ENCODE assay signal across 21 mouse cellular contexts in the genomic region with DNA sequence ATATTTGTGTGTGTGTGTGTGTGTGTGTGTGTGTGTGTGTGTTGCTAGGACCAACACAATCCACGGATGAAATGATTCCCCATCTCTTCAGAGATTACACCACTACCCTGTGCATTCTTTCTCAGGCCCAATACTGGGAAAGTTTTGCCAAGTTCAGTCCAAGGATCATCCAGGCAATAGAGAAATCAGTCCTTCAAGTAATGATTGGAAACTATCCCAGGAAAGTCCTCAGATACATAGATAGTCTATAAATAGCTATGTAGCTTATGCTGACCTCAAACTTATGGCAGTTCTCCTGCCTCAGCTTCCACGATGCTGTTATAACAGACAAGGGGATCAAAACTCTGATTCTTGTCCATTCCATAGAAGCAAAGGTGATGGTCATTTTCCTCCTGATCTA. TPM values are rescaled to one million over a fixed set of nuclear protein-coding genes. Genes with fewer than 3 reads are reported as not detected.
A peak's percentile ranks its signal among the peaks of the same experiment; 100 is the strongest.
DNase-seq lines count a peak whose midpoint lies in the region; TF ChIP-seq lines count a peak whose summit lies in the region.
"Had no signal": no experiment of that assay in that cellular context is flagged by ENCODE, and none has a peak within 500 bp of the region (broad histone marks: within the 10 kb centered on the region; RNA-seq: fewer than 3 reads in every experiment).

No protein-coding gene starts in this region.

- in situ Hi-C loops in ES-E14 (cut with MboI; ENCODE audit: low sequenced_read_pairs in 2 of 2, unreplicated experiment in 2 of 2) = no loop called here

- no peak overlapping the region for H3K27ac ChIP-seq in heart, adult 2 months
- no peak overlapping the region for H3K27ac ChIP-seq in liver, adult 2 months (replicated peaks; ENCODE audit: insufficient read depth, low read depth, low read length)
- peak overlapping the region; percentile 100; the same call in 1 of the 2 replicates for H3K27ac ChIP-seq in ES-E14 (ENCODE audit: insufficient read depth, low read depth, low read length, poor library complexity, severe bottlenecking)
- H3K27ac ChIP-seq: embryonic facial prominence, embryonic 10.5 days; embryonic facial prominence, embryonic 12.5 days; forebrain, embryonic 13.5 days; forebrain, embryonic 15.5 days had no signal

- no peak overlapping the region for H3K9ac ChIP-seq in heart, adult 2 months (ENCODE audit: low read depth, low read length)
- no peak overlapping the region for H3K9ac ChIP-seq in liver, adult 2 months (ENCODE audit: low read depth, low read length)
- H3K9ac ChIP-seq in ES-E14 (ENCODE audit: insufficient read depth, low read depth, low read length, poor library complexity, severe bottlenecking) = no peak overlapping the region
- H3K9ac ChIP-seq: embryonic facial prominence, embryonic 12.5 days; forebrain, embryonic 13.5 days; forebrain, embryonic 15.5 days; forebrain, postnatal 0 days had no signal

- no peak overlapping the region for H3K4me3 ChIP-seq in heart, adult 2 months
- H3K4me3 ChIP-seq in liver, adult 2 months (ENCODE audit: insufficient read depth, low read depth, low read length) = no peak overlapping the region
- H3K4me3 ChIP-seq in ES-E14 (ENCODE audit: insufficient read depth in 1 of 2, low read depth in 1 of 2, low read length in 2 of 2, poor library complexity in 1 of 2, severe bottlenecking in 1 of 2) = no peak overlapping the region
- H3K4me3 ChIP-seq: embryonic facial prominence, embryonic 10.5 days; embryonic facial prominence, embryonic 12.5 days; forebrain, embryonic 13.5 days; forebrain, embryonic 15.5 days had no signal

- peaks cover 2% of the 10 kb centered on the region for H3K79me2 ChIP-seq in heart, adult 2 months (replicated peaks; ENCODE audit: control insufficient read depth, insufficient read depth, low read length)
- peaks cover 15% of the 10 kb centered on the region for H3K79me2 ChIP-seq in liver, adult 2 months (ENCODE audit: control insufficient read depth, insufficient read depth, low read length)

- WGBS in heart, adult 2 months = 30% methylated on average over 2 of the region's 2 CpGs
- 32% methylated on average over 2 of the region's 2 CpGs for WGBS in liver, adult 2 months

- H3K9me3 ChIP-seq in ES-E14 (ENCODE audit: control insufficient read depth, insufficient read depth, low read depth, low read length) = no peaks in the 10 kb centered on the region
- H3K9me3 ChIP-seq: embryonic facial prominence, embryonic 10.5 days; embryonic facial prominence, embryonic 12.5 days; forebrain, embryonic 13.5 days; forebrain, embryonic 15.5 days had no signal

- TF ChIP-seq POLR2A in heart, adult 2 months (IDR thresholded peaks at IDR 0.05; ENCODE audit: insufficient read depth, low read depth, low read length) = no peak
- TF ChIP-seq POLR2A in liver, adult 2 months (IDR thresholded peaks at IDR 0.05; ENCODE audit: extremely low read depth, insufficient read depth, low read length) = no peak

- intact Hi-C loops in heart, adult 2 months (cut with DNase I) = no loop called here

- H3K4me1 ChIP-seq in heart, adult 2 months (ENCODE audit: control insufficient read depth, insufficient read depth, low read length) = peaks cover 8% of the 10 kb centered on the region
- H3K4me1 ChIP-seq in liver, adult 2 months (ENCODE audit: control insufficient read depth, insufficient read depth, low read length) = peaks cover 9% of the 10 kb centered on the region
- peaks cover 6 to 10% of the 10 kb centered on the region in 2 experiments for H3K4me1 ChIP-seq in ES-E14 (ENCODE audit: control insufficient read depth in 2 of 2, insufficient read depth in 2 of 2, low read length in 2 of 2, poor library complexity in 1 of 2)

- peaks cover 13% of the 10 kb centered on the region for H3K36me3 ChIP-seq in heart, adult 2 months (ENCODE audit: control insufficient read depth, insufficient read depth, low read length)
- no peaks in the 10 kb centered on the region for H3K36me3 ChIP-seq in liver, adult 2 months (ENCODE audit: control insufficient read depth, insufficient read depth, low read length)
- H3K36me3 ChIP-seq in ES-E14 (ENCODE audit: control insufficient read depth, insufficient read depth, low read length, poor library complexity, severe bottlenecking) = 0 out of 2 replicates have a peak, but pooled peaks cover 3% of the 10 kb centered on the region
- H3K36me3 ChIP-seq: forebrain, embryonic 15.5 days had no signal

- no peak for TF ChIP-seq EP300 in heart, adult 2 months (IDR thresholded peaks at IDR 0.05; ENCODE audit: insufficient read depth, low read depth, low read length)

- H3K27me3 ChIP-seq in heart, adult 2 months (ENCODE audit: control insufficient read depth, insufficient read depth, low read length) = no peaks in the 10 kb centered on the region
- no peaks in the 10 kb centered on the region for H3K27me3 ChIP-seq in liver, adult 2 months (ENCODE audit: control insufficient read depth, insufficient read depth, low read length)
- H3K27me3 ChIP-seq: CH12.LX; embryonic facial prominence, embryonic 12.5 days; forebrain, embryonic 13.5 days; forebrain, embryonic 15.5 days had no signal

- peak; percentile 52 for DNase-seq in heart, adult 11 months
- DNase-seq in heart, adult 2 months = no peak
- DNase-seq in liver, adult 2 months (ENCODE audit: extremely low read depth, low read depth, low spot score) = peak; percentile 51
- DNase-seq in liver (no peak), ES-E14 (ENCODE audit: low read depth, low spot score) (no peak)
- DNase-seq in adrenal gland, adult 2 months = no peak
- DNase-seq: adrenal gland, adult 8-10 months; adrenal gland, postnatal 14 days; adrenal gland, postnatal 36 days; B cell, adult 2 months; cerebellum, adult 11-12 months; cerebellum, adult 2 months; cerebellum, adult 9-10 months; cerebellum, postnatal 10 days; cerebellum, postnatal 25 days; forebrain, postnatal 0 days had no signal

- no peak for TF ChIP-seq CTCF in heart, adult 2 months (IDR thresholded peaks at IDR 0.05)
- TF ChIP-seq CTCF in liver, adult 2 months (IDR thresholded peaks at IDR 0.05; ENCODE audit: low read depth, low read length) = no peak

TF ChIP-seq in ES-E14, 5 proteins besides CTCF, POLR2A, EP300 and RAD21:
- TF ChIP-seq CHD2 (IDR thresholded peaks at IDR 0.05; ENCODE audit: low read depth, low read length) (no peak), HCFC1 (IDR thresholded peaks at IDR 0.05; ENCODE audit: borderline replicate concordance, insufficient read depth, low read length) (no peak), ZNF384 (IDR thresholded peaks at IDR 0.05; ENCODE audit: low read depth, low read length) (no peak), ZC3H11A (IDR thresholded peaks at IDR 0.05; ENCODE audit: borderline replicate concordance, low read depth, low read length) (no peak)

RNA-seq across cellular contexts. Expression of a gene that starts 13.8 kb away (rescaled TPM):
- total RNA-seq in heart, adult 2 months (2021) = 10 to 100 TPM; 14.9 to 17.9 TPM
- polyA plus RNA-seq in heart, adult 2 months (2012; rRNA removed) = 8.6 and 15.0 TPM in 2 replicates
- 12.1 and 12.3 TPM in 2 replicates for total RNA-seq in liver, adult 2 months (2014; rRNA removed)
- 5.8 and 8.2 TPM in 2 replicates for polyA plus RNA-seq in liver, adult 2 months (2012; rRNA removed)
- total RNA-seq in ES-E14 (2012; rRNA removed) = 86.9 and 106 TPM in 2 replicates
- 10 to 100 TPM; 28.4 to 35.9 TPM for total RNA-seq in adrenal gland, adult 2 months (2021)
- 9.4 and 10.5 TPM in 2 replicates for polyA plus RNA-seq in adrenal gland, adult 2 months (2012; rRNA removed)

Comparison
In these comparisons a context has a peak if more than half of its experiments do, and no peak if none do; other contexts are left out.
1. DNase-seq: peak in heart, adult 11 months (single experiment) and liver, adult 2 months (single experiment); none in heart, adult 2 months (0 of 2), liver (single experiment), ES-E14 (single experiment) and adrenal gland, adult 2 months (single experiment).